Mouse (Mus musculus): ENCODE measurements around the gene Ralbp1.

The Ralbp1 gene

GRCm38 (mm10) chr17:65802026-65802425 lies 83.6 kb downstream of the Ralbp1 start:
- CTCF ChIA-PET = no interaction called here

DNA sequence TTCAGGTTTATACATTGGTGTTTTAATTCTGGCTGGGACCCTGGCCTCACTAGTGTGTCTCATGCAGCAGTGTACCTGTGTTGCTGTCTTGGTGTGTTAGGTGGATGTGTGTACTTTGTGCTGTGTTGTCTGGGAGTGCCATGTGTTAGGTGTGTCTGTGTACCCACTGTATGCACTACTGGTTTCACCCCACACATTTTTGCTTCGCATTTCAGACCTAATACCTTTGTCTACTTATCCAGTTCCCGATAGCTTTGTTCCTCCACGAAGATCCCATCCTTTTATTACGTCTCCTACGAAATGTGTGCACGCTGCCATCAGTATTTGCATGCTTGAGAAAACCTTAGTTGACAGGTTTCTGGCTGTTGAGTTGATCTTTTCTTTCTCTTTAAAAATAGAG lies 85.1 kb downstream of the Ralbp1 start:
- CTCF ChIA-PET = no interaction called here

- CTCF ChIA-PET = no interaction called here
These were observed 86.2 kb downstream of the Ralbp1 start for GRCm38 (mm10) chr17:65799353-65799752.

DNA sequence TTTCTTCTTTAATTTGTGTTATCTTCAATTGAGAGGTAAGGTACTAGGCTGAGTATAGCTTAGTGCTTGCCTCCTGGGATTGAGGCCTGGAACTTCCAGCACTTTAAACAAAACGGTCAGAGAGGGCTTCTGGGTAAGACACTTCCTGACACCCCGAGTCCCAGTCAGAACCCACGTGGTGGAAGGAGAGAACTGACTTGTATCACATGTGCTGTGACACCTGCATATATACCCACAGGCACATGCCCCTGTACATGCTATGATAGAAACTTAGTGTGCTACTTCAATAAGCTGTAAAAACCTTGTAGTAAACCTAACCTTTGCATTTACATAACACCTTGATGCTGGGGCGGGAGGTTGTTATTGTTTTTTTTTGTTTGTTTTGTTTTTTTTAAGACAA lies 87.2 kb downstream of the Ralbp1 start:
- CTCF ChIA-PET = no interaction called here
